1 mouse cellular context compared by ENCODE assay signal in the genomic region with DNA sequence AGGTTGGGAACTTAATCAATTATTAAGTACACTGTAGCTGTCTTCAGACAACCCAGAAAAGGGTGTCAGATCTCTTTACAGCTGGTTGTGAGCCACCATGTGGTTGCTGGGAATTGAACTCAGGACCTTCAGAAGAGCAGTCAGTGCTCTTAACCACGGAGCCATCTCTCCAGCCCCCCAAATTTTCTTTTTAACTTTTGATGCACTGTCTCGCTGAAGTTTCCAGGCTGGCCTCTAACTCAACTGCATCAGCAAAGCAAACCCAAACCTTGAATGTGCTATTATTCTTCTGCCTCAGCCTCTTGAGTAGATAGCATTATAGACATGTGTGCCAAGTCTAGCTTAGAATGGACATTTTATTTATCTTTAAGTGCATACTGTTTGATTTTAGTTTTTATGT.
A peak's percentile ranks its signal among the peaks of the same experiment; 100 is the strongest.
TF ChIP-seq lines count a peak whose summit lies in the region.

No protein-coding gene starts in this region.

TF ChIP-seq in MEL, 35 proteins besides CTCF, POLR2A, EP300 and RAD21:
- TF ChIP-seq ETS1 (IDR thresholded peaks at IDR 0.05; ENCODE audit: low read depth, low read length) (0 out of 2 replicates have a peak, but pooled peaks have one; percentile 24), MEF2A (IDR thresholded peaks at IDR 0.05; ENCODE audit: extremely low read depth, insufficient replicate concordance, low read depth, low read length, poor library complexity, severe bottlenecking) (no peak), MYC (IDR thresholded peaks at IDR 0.05; ENCODE audit: low read depth, low read length) (0 out of 2 replicates have a peak, but pooled peaks have one; percentile 2), TBP (IDR thresholded peaks at IDR 0.05; ENCODE audit: low read depth, low read length) (peak; percentile 96), CHD1 (IDR thresholded peaks at IDR 0.05; ENCODE audit: low read depth, low read length) (no peak)
